ENCODE assay signal across 8 mouse cellular contexts in the genomic region with DNA sequence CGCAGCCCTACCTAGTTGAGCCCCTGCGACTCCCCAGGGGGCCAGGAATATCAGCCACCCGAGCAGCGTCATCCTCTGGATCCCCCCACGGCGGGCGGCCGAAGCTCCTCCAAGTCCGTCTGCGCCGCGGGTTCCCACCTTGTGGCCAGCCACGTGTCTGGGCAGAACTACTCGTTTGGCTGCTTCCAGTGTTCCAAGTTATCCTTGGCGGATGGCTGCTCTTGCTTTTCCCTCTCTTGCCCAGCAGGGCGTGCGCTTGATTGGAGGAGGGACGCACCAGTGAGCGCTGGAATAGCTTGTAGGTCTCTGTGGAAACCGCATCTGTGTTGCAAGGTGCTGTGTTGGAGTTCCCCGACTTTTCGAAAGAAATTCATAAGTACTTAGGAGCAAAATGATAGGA. TPM values are rescaled to one million over a fixed set of nuclear protein-coding genes. Genes with fewer than 3 reads are reported as not detected.
DNase-seq lines count a peak whose midpoint lies in the region; ATAC-seq and TF ChIP-seq lines count a peak whose summit lies in the region.

Gene Smpdl3b (minus strand): TSS at position 279 of the 400 bp plus-strand sequence.

- H3K36me3 ChIP-seq in lung, embryonic 14.5 days (ENCODE audit: insufficient read depth), result no peaks in the 10 kb centered on the region

- H3K27me3 ChIP-seq in lung, embryonic 14.5 days (ENCODE audit: insufficient read depth, low read length), result peaks cover 3% of the 10 kb centered on the region; the same call in 1 of the 2 replicates

- no peaks in the 10 kb centered on the region for H3K4me1 ChIP-seq in lung, embryonic 14.5 days (ENCODE audit: insufficient read depth)

- H3K27ac ChIP-seq in layer of hippocampus, adult 2 months, result peak within 1 kb of the TSS; percentile 71
- H3K27ac ChIP-seq in lung, embryonic 14.5 days (ENCODE audit: low read depth), result no peak within 1 kb of the TSS

- ATAC-seq in frontal cortex, adult (ENCODE audit: low TSS enrichment), result peak; percentile 99
- ATAC-seq in lung, embryonic 14.5 days (ENCODE audit: insufficient read depth), result peak; percentile 96
- peak; percentile 49 for ATAC-seq in neutrophil, adult 5-6 weeks (ENCODE audit: extremely low read depth, insufficient number of reproducible peaks, low FRiP score, poor library complexity, severe bottlenecking)

- H3K4me3 ChIP-seq in layer of hippocampus, adult 2 months, result peak within 1 kb of the TSS; percentile 59
- H3K4me3 ChIP-seq in lung, embryonic 14.5 days (ENCODE audit: low read depth, low read length), result peak within 1 kb of the TSS; percentile 42

- 1% methylated on average over 22 of the region's 22 CpGs for WGBS in lung, embryonic 14.5 days

- TF ChIP-seq CTCF in layer of hippocampus, adult 2 months (conservative IDR thresholded peaks at IDR 0.05), result peak; percentile 83
- peak; percentile 77 for TF ChIP-seq CTCF in lung, embryonic 14.5 days (IDR thresholded peaks at IDR 0.05; ENCODE audit: low read depth)

- no peaks in the 10 kb centered on the region for H3K9me3 ChIP-seq in lung, embryonic 14.5 days (ENCODE audit: low read depth, low read length)

- H3K9ac ChIP-seq in lung, embryonic 14.5 days, result peak within 1 kb of the TSS; percentile 50

- H3K4me2 ChIP-seq in lung, embryonic 14.5 days, result peak within 1 kb of the TSS; percentile 90

- peak; percentile 82 for DNase-seq in ES-CJ7 (ENCODE audit: low read depth, low spot score)
- DNase-seq in cerebellum, adult 8-10 months, result peak; percentile 28
- peak; percentile 79 for DNase-seq in heart, postnatal 4 days
- peak; percentile 65 to 72 for DNase-seq in layer of hippocampus, adult 2 months (ENCODE audit: low spot score in 2 of 2)
- peak; percentile 89 for DNase-seq in lung, embryonic 14.5 days
- peak; percentile 63 for DNase-seq in urinary bladder, postnatal 25 days (ENCODE audit: low spot score)

RNA-seq across cellular contexts. Expression of gene Smpdl3b, which starts in this region (rescaled TPM):
- 1 to 10 TPM; 1.3 to 1.4 TPM for total RNA-seq in heart, postnatal 4 days (2021)
- 1 to 10 TPM; 3.6 to 4.5 TPM for total RNA-seq in layer of hippocampus, adult 2 months (2021)
- 7.8 and 8.4 TPM in 2 replicates for polyA plus RNA-seq in lung, embryonic 14.5 days (2014; fragmentation: Nextera tagmentation; extraction: Ambion mirVana)
- total RNA-seq in neutrophil, adult 5-6 weeks (2017), result 2.6 and 4.7 TPM in 2 replicates

Comparison
In these comparisons a context has a peak if more than half of its experiments do, and no peak if none do; other contexts are left out.
1. DNase-seq: peak in every context shown above with its lines; median percentile 89 in lung, embryonic 14.5 days; 82 in ES-CJ7; 79 in heart, postnatal 4 days; 68 in layer of hippocampus, adult 2 months; 63 in urinary bladder, postnatal 25 days; 28 in cerebellum, adult 8-10 months.
2. ATAC-seq: peak in every context shown above with its lines; median percentile 99 in frontal cortex, adult; 96 in lung, embryonic 14.5 days; 49 in neutrophil, adult 5-6 weeks.